Mouse (Mus musculus) limb, embryonic 15.5 days (tissue): ENCODE measurements around the gene Pdzrn3. TPM values are rescaled to one million over a fixed set of nuclear protein-coding genes. Genes with fewer than 3 reads are reported as not detected.
A peak's percentile ranks its signal among the peaks of the same experiment; 100 is the strongest.

Experiments
- ATAC-seq: fragments of 200-750 bp; cut with Nextera tagmentation; 2 replicates; pipeline ENCODE4 v1.8.0; 2017; ENCODE audit warnings: low read depth, moderate TSS enrichment; ENCODE audit not compliant: insufficient number of reproducible peaks, low FRiP score, low TSS enrichment
- H3K27ac ChIP-seq: fragments of 300-500 bp; sonication (generic); 2 replicates; pipeline ENCODE4 v1.5.1; 2015; ENCODE audit warnings: moderate library complexity, mild to moderate bottlenecking, inconsistent platforms
- H3K27me3 ChIP-seq: fragments of 300-500 bp; sonication (generic); 2 replicates; pipeline ENCODE4 v1.6.1; 2015; ENCODE audit warnings: inconsistent platforms
- H3K36me3 ChIP-seq: fragments of 300-500 bp; sonication (generic); 2 replicates; pipeline ENCODE4 v1.6.1; 2015; ENCODE audit warnings: inconsistent platforms
- H3K4me1 ChIP-seq: fragments of 300-500 bp; sonication (generic); 2 replicates; pipeline ENCODE4 v1.6.1; 2015; ENCODE audit warnings: inconsistent platforms
- H3K4me2 ChIP-seq: fragments of 300-500 bp; sonication (generic); 2 replicates; pipeline ENCODE4 v1.6.1; 2015; ENCODE audit warnings: mild to moderate bottlenecking, inconsistent platforms
- H3K4me3 ChIP-seq: fragments of 300-500 bp; sonication (generic); 2 replicates; pipeline ENCODE4 v1.5.1; 2015; ENCODE audit warnings: mild to moderate bottlenecking, inconsistent platforms
- H3K9ac ChIP-seq: fragments of 300-500 bp; sonication (generic); 2 replicates; pipeline ENCODE4 v1.6.1; 2015; ENCODE audit warnings: inconsistent platforms
- H3K9me3 ChIP-seq: fragments of 300-500 bp; sonication (generic); 2 replicates; pipeline ENCODE4 v1.6.1; 2016; ENCODE audit warnings: inconsistent platforms
- WGBS: fragments of 180-500 bp; shearing (Covaris S2); methylation state at CpG from one replicate; pipeline ENCODE4 v1.1.7; 2015; 5-methylcytosine and 5-hydroxymethylcytosine counted together
- polyA plus RNA-seq: library from polyadenylated mRNA; unstranded; fragments of >200 nt; fragmentation: Nextera tagmentation; extraction: Ambion mirVana; gene quantifications from 2 replicates; pipeline ENCODE4 v1.2.1, GENCODE M21; 2015

Pdzrn3 gene
- polyA plus RNA-seq, 1 experiment from 2014 or later, result 11.7 TPM

DNA sequence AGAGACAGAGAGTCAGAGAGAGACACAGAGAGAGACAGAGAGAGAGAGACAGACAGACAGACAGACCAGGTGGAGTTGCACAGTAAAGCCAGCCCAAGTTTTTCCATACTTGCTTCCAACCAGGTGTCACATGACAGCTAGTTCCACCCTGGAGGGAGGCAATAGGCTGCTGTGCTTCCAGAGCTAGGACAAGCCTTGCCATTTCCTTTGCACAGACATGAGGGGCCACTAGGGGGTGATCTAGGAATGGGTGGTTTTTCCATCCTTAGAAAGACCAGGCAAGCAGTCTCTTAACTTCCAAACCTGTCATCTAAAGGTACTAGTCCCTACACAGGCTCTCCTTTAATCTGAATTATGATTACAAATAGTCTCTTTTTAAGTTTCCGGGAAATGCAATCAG is 110.9 kb downstream of the Pdzrn3 start:
- no peak overlapping the region for H3K9ac ChIP-seq
- no peaks in the 10 kb centered on the region for H3K27me3 ChIP-seq
- H3K4me1 ChIP-seq, result peaks cover 59% of the 10 kb centered on the region
- H3K4me2 ChIP-seq, result no peak overlapping the region
- WGBS, result 15% methylated on average over 1 of the region's 1 CpGs
- no peak overlapping the region for H3K27ac ChIP-seq
- peak; percentile 59; the same call in 1 of the 2 replicates for ATAC-seq
- no peaks in the 10 kb centered on the region for H3K9me3 ChIP-seq
- no peaks in the 10 kb centered on the region for H3K36me3 ChIP-seq
- H3K4me3 ChIP-seq, result no peak overlapping the region

DNA sequence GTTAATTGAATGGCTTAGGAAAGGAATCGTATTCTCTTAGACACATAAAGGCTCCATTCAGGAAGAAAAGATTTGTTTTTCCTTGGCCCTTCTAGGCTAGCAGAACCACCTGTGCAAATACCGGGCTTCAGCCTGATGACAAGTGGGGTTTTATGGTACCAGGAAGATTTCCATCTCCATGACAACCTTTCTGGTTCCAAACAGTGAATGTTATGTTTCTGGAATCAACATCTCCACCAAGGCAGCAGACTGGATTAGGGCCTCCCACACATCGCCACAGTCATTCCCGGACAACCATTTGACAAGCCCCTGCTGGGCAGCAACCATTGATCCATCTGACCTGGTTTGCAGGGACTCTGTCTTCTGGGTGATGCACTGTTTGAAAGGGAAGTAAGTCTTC is 114.2 kb downstream of the Pdzrn3 start:
- H3K9me3 ChIP-seq, result no peaks in the 10 kb centered on the region
- WGBS, result 39% methylated on average over 4 of the region's 4 CpGs
- H3K4me3 ChIP-seq, result no peak overlapping the region
- no peak overlapping the region for H3K9ac ChIP-seq
- ATAC-seq, result no peak
- no peak overlapping the region for H3K27ac ChIP-seq
- no peaks in the 10 kb centered on the region for H3K27me3 ChIP-seq
- H3K36me3 ChIP-seq, result no peaks in the 10 kb centered on the region
- H3K4me2 ChIP-seq, result no peak overlapping the region
- H3K4me1 ChIP-seq, result peaks cover 34% of the 10 kb centered on the region

DNA sequence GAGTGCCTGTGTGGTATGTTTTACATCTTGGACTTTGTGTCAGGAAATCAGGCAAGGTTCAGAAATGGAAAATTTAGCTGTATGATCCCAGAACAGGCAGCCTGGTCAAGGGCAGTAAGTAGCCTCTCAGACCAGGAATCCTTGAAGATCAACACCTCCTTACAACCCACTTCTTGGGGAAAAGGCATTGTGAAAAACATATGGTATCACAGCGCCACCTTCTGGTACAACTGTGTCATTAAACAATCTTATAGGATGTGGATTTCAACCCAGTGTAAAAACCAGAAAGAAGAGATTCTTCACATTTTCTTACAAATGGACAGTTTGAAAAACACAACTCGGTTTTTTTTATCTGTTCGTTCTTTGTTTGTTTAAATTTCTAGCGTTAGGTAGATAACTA is 116.2 kb downstream of the Pdzrn3 start:
- 12% methylated on average over 4 of the region's 4 CpGs for WGBS
- Histone ChIP-seq H3K4me1 (peaks cover 19% of the 10 kb centered on the region), H3K27me3 (no peaks in the 10 kb centered on the region), H3K4me2 (no peak overlapping the region), H3K27ac (no peak overlapping the region), H3K36me3 (no peaks in the 10 kb centered on the region), H3K9me3 (no peaks in the 10 kb centered on the region), H3K4me3 (no peak overlapping the region), H3K9ac (no peak overlapping the region)
- no peak for ATAC-seq

DNA sequence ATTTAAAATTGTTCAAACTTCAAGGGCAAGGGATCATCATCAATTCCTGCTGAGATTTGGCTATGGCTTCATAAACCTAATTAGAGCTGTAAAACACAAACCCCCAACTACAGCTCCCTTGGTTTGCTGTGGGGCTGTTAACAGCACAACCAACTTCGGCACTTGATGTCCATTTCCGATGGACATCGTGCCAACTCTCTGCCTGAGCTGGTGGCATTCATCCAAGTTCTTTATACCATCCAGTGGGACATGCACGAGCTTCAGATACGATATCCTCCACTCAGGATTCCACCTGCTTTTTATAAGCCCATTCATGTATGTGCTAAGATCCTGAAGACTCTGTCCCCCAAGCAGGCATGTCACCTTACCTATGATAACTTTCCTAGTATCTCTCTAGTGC is 118.3 kb downstream of the Pdzrn3 start:
- ATAC-seq, result no peak
- Histone ChIP-seq H3K27me3 (no peaks in the 10 kb centered on the region), H3K9ac (no peak overlapping the region), H3K27ac (no peak overlapping the region), H3K36me3 (no peaks in the 10 kb centered on the region), H3K9me3 (no peaks in the 10 kb centered on the region), H3K4me3 (no peak overlapping the region), H3K4me1 (peaks cover 18% of the 10 kb centered on the region), H3K4me2 (no peak overlapping the region)
- 64% methylated on average over 5 of the region's 5 CpGs for WGBS

DNA sequence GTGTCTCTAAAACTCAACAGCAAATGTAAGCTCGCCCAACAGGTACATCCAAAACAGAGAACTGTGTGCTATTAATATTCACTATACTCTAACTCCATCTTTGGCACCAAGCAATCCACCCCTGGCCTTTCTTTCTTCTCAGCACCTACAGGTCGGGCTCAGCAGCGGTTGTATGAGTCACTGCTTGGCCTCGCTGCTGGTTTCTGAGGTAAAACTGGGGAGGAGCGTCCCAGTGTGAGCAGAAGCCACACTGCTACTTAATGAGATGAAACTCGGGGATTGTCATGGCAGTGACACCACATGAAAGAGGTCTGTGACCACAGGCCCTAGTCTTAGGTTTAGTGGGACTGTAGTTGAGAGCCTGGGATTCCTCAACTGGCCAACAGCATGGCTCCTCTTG is 120.3 kb downstream of the Pdzrn3 start:
- H3K27ac ChIP-seq, result no peak overlapping the region
- H3K4me2 ChIP-seq, result no peak overlapping the region
- no peak overlapping the region for H3K9ac ChIP-seq
- ATAC-seq, result no peak
- no peaks in the 10 kb centered on the region for H3K9me3 ChIP-seq
- H3K4me3 ChIP-seq, result no peak overlapping the region
- no peaks in the 10 kb centered on the region for H3K36me3 ChIP-seq
- no peaks in the 10 kb centered on the region for H3K27me3 ChIP-seq
- WGBS, result 83% methylated on average over 6 of the region's 6 CpGs
- peaks cover 18% of the 10 kb centered on the region for H3K4me1 ChIP-seq

DNA sequence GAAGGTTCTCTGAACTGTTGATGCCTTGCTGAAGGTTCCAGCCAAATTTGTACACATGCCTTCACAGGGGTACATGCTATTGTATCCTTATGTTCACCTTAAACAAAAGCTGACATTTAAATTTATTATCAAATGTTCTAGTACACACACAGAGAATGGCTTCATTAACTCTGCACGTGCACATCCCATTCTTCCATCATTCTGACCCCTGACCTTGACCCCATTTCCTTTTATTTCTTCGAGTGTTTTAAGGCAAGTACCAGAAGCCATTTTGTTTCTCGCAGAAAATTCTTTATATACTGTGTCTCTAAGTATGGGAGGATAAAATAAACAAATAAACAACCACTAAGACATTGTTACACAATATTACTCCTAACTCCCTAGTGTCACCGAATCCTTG is 123.0 kb downstream of the Pdzrn3 start:
- Histone ChIP-seq H3K27me3 (no peaks in the 10 kb centered on the region), H3K4me3 (no peak overlapping the region), H3K36me3 (no peaks in the 10 kb centered on the region), H3K4me2 (no peak overlapping the region), H3K9ac (no peak overlapping the region), H3K4me1 (peaks cover 45% of the 10 kb centered on the region), H3K27ac (no peak overlapping the region), H3K9me3 (no peaks in the 10 kb centered on the region)
- no peak for ATAC-seq
- WGBS, result 50% methylated on average over 4 of the region's 4 CpGs

DNA sequence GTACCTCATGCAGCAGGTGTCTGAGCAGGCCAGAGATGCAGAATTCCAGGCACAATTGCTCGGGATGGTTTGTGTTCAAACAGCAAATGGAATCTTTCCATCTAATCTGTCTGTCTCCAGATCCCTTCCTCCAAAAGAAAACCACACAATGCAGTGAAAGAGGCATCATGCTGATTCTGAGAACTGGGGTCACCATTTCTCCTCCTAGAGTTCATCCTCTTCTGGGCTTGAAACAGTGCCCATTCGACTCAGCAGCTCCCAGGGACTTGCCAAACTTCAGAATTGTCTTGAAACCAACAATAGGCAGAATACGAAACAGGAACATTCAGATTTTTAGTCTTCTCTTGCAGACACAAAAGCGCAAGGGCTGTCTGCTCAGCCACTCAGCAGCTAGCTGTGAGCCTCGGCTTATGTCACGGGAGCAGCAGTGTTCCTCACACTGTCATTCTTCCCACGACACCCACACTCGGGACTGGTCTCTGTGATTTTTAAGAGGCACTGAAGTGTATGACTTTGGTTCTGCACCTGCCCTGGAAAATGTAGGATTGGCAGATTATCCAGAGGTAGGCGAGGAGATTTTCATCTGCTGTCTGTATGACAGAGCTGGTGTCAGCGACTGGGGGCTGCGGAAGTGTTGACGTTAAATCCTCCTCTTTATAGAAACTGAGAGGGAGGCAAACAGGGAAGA is 125.6 kb downstream of the Pdzrn3 start:
- no peak overlapping the region for H3K27ac ChIP-seq
- no peak overlapping the region for H3K4me2 ChIP-seq
- 63% methylated on average over 12 of the region's 12 CpGs for WGBS
- no peaks in the 10 kb centered on the region for H3K27me3 ChIP-seq
- H3K4me1 ChIP-seq, result peaks cover 49% of the 10 kb centered on the region
- no peak overlapping the region for H3K4me3 ChIP-seq
- no peak for ATAC-seq
- no peak overlapping the region for H3K9ac ChIP-seq
- H3K36me3 ChIP-seq, result no peaks in the 10 kb centered on the region
- no peaks in the 10 kb centered on the region for H3K9me3 ChIP-seq

DNA sequence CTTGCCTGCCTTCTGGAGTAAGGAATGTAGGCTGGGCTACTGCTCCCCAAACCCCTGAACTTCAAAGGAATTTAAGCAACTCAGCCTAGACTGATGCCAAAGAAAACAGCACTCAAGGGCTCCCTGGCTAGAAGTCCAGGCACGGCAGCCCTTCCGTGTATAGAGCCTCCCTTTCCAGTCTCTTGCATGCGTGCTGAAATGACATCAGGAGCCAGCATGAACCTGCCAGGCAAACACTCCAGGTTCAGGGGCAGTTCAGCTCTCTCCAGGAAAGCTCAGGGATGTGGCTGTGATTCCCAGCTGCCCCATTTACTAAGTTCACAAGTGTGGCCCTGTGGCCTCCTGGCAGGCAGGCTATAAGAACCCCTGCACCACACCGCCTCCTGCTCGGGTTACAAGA is 126.5 kb downstream of the Pdzrn3 start:
- Histone ChIP-seq H3K9me3 (no peaks in the 10 kb centered on the region), H3K4me3 (no peak overlapping the region), H3K4me1 (peaks cover 49% of the 10 kb centered on the region), H3K27ac (peak overlapping the region; percentile 44), H3K4me2 (no peak overlapping the region), H3K27me3 (no peaks in the 10 kb centered on the region), H3K9ac (no peak overlapping the region), H3K36me3 (no peaks in the 10 kb centered on the region)
- ATAC-seq, result peak; percentile 86
- 22% methylated on average over 5 of the region's 5 CpGs for WGBS

DNA sequence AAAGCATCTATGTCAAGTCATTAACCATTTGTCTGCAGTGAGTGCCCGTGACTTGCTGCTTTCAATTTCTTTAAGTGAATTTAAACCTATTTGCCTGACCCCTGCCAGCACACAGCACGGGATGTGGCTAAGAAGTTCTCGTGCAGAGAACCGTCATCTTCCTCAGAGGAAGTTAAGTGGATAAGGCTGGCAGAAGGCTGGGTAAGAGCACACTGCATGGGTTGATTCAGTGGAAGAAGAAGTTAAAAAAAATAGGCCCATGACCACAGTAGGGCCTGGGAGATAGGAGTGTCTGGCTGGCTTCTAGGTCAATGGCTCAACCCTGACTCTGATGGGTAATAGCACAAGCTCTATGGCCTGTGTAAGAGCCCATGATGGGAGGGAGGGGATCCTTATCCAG is 131.6 kb downstream of the Pdzrn3 start:
- no peaks in the 10 kb centered on the region for H3K9me3 ChIP-seq
- H3K27ac ChIP-seq, result no peak overlapping the region
- no peak for ATAC-seq
- peaks cover 21% of the 10 kb centered on the region for H3K4me1 ChIP-seq
- H3K4me2 ChIP-seq, result no peak overlapping the region
- H3K27me3 ChIP-seq, result no peaks in the 10 kb centered on the region
- H3K9ac ChIP-seq, result no peak overlapping the region
- H3K4me3 ChIP-seq, result no peak overlapping the region
- 91% methylated on average over 4 of the region's 4 CpGs for WGBS
- 0 out of 2 replicates have a peak, but pooled peaks cover 2% of the 10 kb centered on the region for H3K36me3 ChIP-seq

DNA sequence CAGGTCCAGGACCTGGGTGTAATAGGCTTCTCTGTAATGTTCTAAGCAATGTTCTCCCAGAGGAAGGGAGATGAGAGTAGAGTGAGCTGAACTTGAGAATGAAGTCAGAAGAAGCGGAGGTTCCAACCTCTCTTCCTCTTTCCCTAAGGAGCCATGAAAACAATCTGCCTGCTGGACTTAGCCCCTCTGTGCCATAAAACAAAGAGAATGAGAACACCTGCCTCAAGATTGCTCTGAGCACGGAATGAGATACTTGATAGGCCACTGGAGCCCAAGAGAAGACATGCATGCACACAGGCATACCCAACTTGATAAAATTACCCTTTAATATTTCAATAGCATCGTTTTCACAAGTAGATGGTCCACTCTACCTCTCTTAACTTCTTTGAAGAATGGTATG is 133.3 kb downstream of the Pdzrn3 start:
- Histone ChIP-seq H3K4me3 (no peak overlapping the region), H3K4me2 (no peak overlapping the region), H3K4me1 (peaks cover 4% of the 10 kb centered on the region; the same call in 1 of the 2 replicates), H3K9me3 (no peaks in the 10 kb centered on the region), H3K36me3 (0 out of 2 replicates have a peak, but pooled peaks cover 2% of the 10 kb centered on the region), H3K9ac (no peak overlapping the region), H3K27me3 (no peaks in the 10 kb centered on the region), H3K27ac (no peak overlapping the region)
- no peak for ATAC-seq
- WGBS, result 76% methylated on average over 3 of the region's 3 CpGs

DNA sequence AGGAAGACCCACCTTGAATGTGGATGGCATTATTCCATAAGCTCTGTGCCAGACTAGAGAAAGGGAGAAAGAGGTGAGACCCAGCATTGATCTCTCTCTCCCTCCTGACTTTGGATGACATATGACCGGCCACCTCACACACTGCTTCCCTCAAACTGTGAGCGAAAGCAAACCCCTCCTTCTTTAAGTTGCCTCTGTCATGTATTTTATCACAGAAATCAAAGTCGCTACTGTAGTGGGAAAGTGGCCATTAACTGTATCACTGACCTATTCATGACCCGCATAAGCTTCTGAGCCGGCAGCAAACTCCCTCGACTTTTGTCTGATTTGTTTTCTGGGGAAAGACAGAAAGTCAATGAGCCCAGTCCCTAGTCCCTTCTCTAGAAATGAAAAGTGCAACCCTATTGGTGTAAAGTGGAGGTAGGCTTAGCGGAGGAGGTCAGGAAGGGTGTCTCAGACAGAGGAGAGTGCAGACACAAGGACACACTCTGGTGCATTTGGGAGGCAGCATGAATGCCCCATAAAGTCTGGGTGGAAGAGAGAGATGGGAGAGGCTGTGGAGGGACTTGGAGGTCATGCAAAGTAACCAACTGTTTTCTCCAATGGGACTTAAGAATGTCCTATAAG is 134.4 kb downstream of the Pdzrn3 start:
- no peak for ATAC-seq
- Histone ChIP-seq H3K9me3 (no peaks in the 10 kb centered on the region), H3K4me1 (no peaks in the 10 kb centered on the region), H3K9ac (no peak overlapping the region), H3K4me2 (no peak overlapping the region), H3K36me3 (0 out of 2 replicates have a peak, but pooled peaks cover 2% of the 10 kb centered on the region), H3K4me3 (no peak overlapping the region), H3K27me3 (no peaks in the 10 kb centered on the region), H3K27ac (no peak overlapping the region)
- WGBS, result 85% methylated on average over 7 of the region's 7 CpGs

DNA sequence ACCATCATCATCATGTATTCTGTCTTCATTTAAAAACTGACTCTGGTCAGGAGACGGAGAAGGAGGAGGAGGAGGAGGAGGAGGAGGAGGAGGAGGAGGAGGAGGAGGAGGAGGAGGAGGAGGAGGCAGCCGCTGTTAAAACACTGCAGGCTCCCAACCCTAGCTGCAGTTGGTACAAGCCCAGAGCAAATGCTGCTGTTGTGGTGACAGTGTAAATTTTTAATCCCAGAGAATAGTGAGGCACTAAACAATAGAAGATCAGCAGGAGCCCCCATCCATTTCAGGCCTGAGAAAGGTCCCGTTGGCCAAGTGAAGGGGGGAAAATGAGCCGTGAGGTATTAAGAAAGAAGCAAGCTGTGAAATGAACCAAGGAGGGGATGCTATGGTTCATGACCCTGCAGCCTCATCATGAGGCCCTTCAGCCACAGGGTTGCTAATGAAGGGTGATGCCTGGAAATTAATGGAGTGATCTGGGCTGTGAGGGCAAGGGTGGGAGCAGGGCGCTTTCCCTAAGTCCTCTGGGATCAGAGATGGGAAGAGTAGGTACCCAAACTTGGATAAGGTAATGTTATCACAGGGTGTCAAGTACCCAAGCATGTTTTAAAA is 141.0 kb downstream of the Pdzrn3 start:
- no peak overlapping the region for H3K4me2 ChIP-seq
- H3K36me3 ChIP-seq, result no peaks in the 10 kb centered on the region
- no peaks in the 10 kb centered on the region for H3K9me3 ChIP-seq
- H3K27me3 ChIP-seq, result no peaks in the 10 kb centered on the region
- H3K4me3 ChIP-seq, result no peak overlapping the region
- H3K9ac ChIP-seq, result no peak overlapping the region
- WGBS, result 45% methylated on average over 4 of the region's 5 CpGs
- H3K4me1 ChIP-seq, result peaks cover 13% of the 10 kb centered on the region
- no peak for ATAC-seq
- H3K27ac ChIP-seq, result no peak overlapping the region
